In the genomic region with DNA sequence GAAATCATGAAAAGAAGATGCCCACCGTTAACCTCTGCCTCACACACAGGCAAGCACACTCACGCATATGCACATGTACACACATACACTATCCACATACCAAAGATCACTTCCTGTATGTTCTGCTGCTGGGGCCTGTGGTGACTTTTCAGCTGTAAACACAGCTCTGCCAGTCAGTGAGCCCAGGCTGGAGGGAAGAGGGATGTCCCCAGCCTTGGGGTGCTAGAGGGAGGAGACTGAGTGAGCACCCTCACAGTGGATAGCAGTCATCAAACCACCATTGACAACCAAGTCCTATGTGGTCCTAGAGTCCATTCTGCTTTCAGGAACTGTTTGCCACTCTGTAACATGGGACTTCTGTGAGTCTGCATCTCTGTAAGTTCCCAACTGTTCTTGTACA, we compare ENCODE assay signal across 17 mouse cellular contexts. TPM values are rescaled to one million over a fixed set of nuclear protein-coding genes. Genes with fewer than 3 reads are reported as not detected.
A peak's percentile ranks its signal among the peaks of the same experiment; 100 is the strongest.
DNase-seq lines count a peak whose midpoint lies in the region; ATAC-seq lines count a peak whose summit lies in the region.
"Had no signal": no experiment of that assay in that cellular context is flagged by ENCODE, and none has a peak within 500 bp of the region (broad histone marks: within the 10 kb centered on the region; RNA-seq: fewer than 3 reads in every experiment).

No protein-coding gene starts in this region.

- H3K9ac ChIP-seq in forebrain, embryonic 16.5 days (replicated peaks; ENCODE audit: low read depth, low read length) = no peak overlapping the region
- no peak overlapping the region for H3K9ac ChIP-seq in kidney, embryonic 16.5 days (replicated peaks; ENCODE audit: low read length)
- H3K9ac ChIP-seq in limb, embryonic 15.5 days = no peak overlapping the region
- H3K9ac ChIP-seq: limb, embryonic 13.5 days had no signal

- peak overlapping the region; percentile 48 for H3K27ac ChIP-seq in forebrain, embryonic 10.5 days
- H3K27ac ChIP-seq in forebrain, embryonic 16.5 days (ENCODE audit: low read length) = no peak overlapping the region
- peak overlapping the region; percentile 51 for H3K27ac ChIP-seq in kidney, embryonic 16.5 days (ENCODE audit: low read length)
- peak overlapping the region; percentile 2 for H3K27ac ChIP-seq in limb, embryonic 15.5 days
- H3K27ac ChIP-seq: layer of hippocampus, adult 2 months; limb, embryonic 13.5 days had no signal

- H3K4me1 ChIP-seq in forebrain, embryonic 10.5 days = peaks cover 28% of the 10 kb centered on the region
- H3K4me1 ChIP-seq in forebrain, embryonic 16.5 days (replicated peaks; ENCODE audit: control insufficient read depth, insufficient read depth, low read length) = peaks cover 13% of the 10 kb centered on the region
- peaks cover 10% of the 10 kb centered on the region for H3K4me1 ChIP-seq in kidney, embryonic 16.5 days (ENCODE audit: insufficient read depth, low read length)
- H3K4me1 ChIP-seq in limb, embryonic 15.5 days = peaks cover 4% of the 10 kb centered on the region

- H3K36me3 ChIP-seq in forebrain, embryonic 10.5 days (replicated peaks) = no peaks in the 10 kb centered on the region
- H3K36me3 ChIP-seq in forebrain, embryonic 16.5 days (ENCODE audit: control insufficient read depth, insufficient read depth) = no peaks in the 10 kb centered on the region
- H3K36me3 ChIP-seq in kidney, embryonic 16.5 days (ENCODE audit: insufficient read depth, low read length) = no peaks in the 10 kb centered on the region
- H3K36me3 ChIP-seq in limb, embryonic 15.5 days = no peaks in the 10 kb centered on the region
- H3K36me3 ChIP-seq: limb, embryonic 13.5 days had no signal

- no peak overlapping the region for H3K4me3 ChIP-seq in forebrain, embryonic 10.5 days
- H3K4me3 ChIP-seq in forebrain, embryonic 16.5 days (replicated peaks; ENCODE audit: low read length) = no peak overlapping the region
- H3K4me3 ChIP-seq in kidney, embryonic 16.5 days (ENCODE audit: low read length) = no peak overlapping the region
- H3K4me3 ChIP-seq in limb, embryonic 15.5 days = no peak overlapping the region
- H3K4me3 ChIP-seq: layer of hippocampus, adult 2 months; limb, embryonic 13.5 days had no signal

- H3K9me3 ChIP-seq in forebrain, embryonic 10.5 days = no peaks in the 10 kb centered on the region
- H3K9me3 ChIP-seq in forebrain, embryonic 16.5 days (ENCODE audit: control insufficient read depth, low read length) = no peaks in the 10 kb centered on the region
- no peaks in the 10 kb centered on the region for H3K9me3 ChIP-seq in kidney, embryonic 16.5 days (ENCODE audit: low read length)
- no peaks in the 10 kb centered on the region for H3K9me3 ChIP-seq in limb, embryonic 15.5 days
- H3K9me3 ChIP-seq: limb, embryonic 13.5 days had no signal

- H3K4me2 ChIP-seq in forebrain, embryonic 16.5 days (ENCODE audit: low read length) = no peak overlapping the region
- no peak overlapping the region for H3K4me2 ChIP-seq in kidney, embryonic 16.5 days (replicated peaks; ENCODE audit: low read depth, low read length)
- H3K4me2 ChIP-seq in limb, embryonic 15.5 days = no peak overlapping the region
- H3K4me2 ChIP-seq: limb, embryonic 13.5 days; midbrain, embryonic 11.5 days had no signal

- no peak for ATAC-seq in forebrain, embryonic 16.5 days
- ATAC-seq in kidney, embryonic 16.5 days (ENCODE audit: low FRiP score, low TSS enrichment) = no peak
- ATAC-seq in limb, embryonic 15.5 days (ENCODE audit: insufficient number of reproducible peaks, low FRiP score, low TSS enrichment, low read depth) = no peak
- no peak for ATAC-seq in cerebellum, adult (ENCODE audit: insufficient number of reproducible peaks, low FRiP score, low TSS enrichment)
- ATAC-seq: Patski had no signal

- H3K27me3 ChIP-seq in forebrain, embryonic 10.5 days (ENCODE audit: poor library complexity, severe bottlenecking) = no peaks in the 10 kb centered on the region
- H3K27me3 ChIP-seq in forebrain, embryonic 16.5 days (replicated peaks; ENCODE audit: control insufficient read depth, insufficient read depth, low read length) = no peaks in the 10 kb centered on the region
- H3K27me3 ChIP-seq in kidney, embryonic 16.5 days (ENCODE audit: insufficient read depth, low read length) = no peaks in the 10 kb centered on the region
- H3K27me3 ChIP-seq in limb, embryonic 15.5 days = no peaks in the 10 kb centered on the region
- H3K27me3 ChIP-seq: limb, embryonic 13.5 days; Patski had no signal

- WGBS in forebrain, embryonic 10.5 days = 78% methylated on average over 2 of the region's 2 CpGs
- WGBS in forebrain, embryonic 16.5 days = 89% methylated on average over 2 of the region's 2 CpGs
- WGBS in kidney, embryonic 16.5 days = 72% methylated on average over 2 of the region's 2 CpGs
- 69% methylated on average over 2 of the region's 2 CpGs for WGBS in limb, embryonic 15.5 days

- DNase-seq in forebrain, embryonic 10.5 days (ENCODE audit: extremely low spot score, low spot score) = no peak
- DNase-seq in kidney, postnatal 4 days = no peak
- peak; percentile 39 to 47 for DNase-seq in CD8-positive naive resting alpha-beta T cell, adult 2 months (ENCODE audit: low read depth in 2 of 2, low spot score in 2 of 2)
- DNase-seq in gastrocnemius, postnatal 25 days = no peak
- DNase-seq: cerebellum, postnatal 10 days; right cerebral cortex, postnatal 4 days had no signal

RNA-seq across cellular contexts. Expression of a gene that starts 2.9 kb away (rescaled TPM):
- polyA plus RNA-seq in forebrain, embryonic 10.5 days (2016; fragmentation: Nextera tagmentation; extraction: Ambion mirVana) = 634 and 649 TPM in 2 replicates
- polyA plus RNA-seq in forebrain, embryonic 16.5 days (2015; fragmentation: Nextera tagmentation; extraction: Ambion mirVana) = 214 and 253 TPM in 2 replicates
- polyA plus RNA-seq in kidney, embryonic 16.5 days (2015; fragmentation: Nextera tagmentation; extraction: Ambion mirVana) = 828 and 869 TPM in 2 replicates
- 665 and 704 TPM in 2 replicates for polyA plus RNA-seq in limb, embryonic 15.5 days (2015; fragmentation: Nextera tagmentation; extraction: Ambion mirVana)
- total RNA-seq in gastrocnemius, postnatal 25 days (2021) = 10 to 100 TPM; 41.3 to 53.8 TPM

RNA-seq across cellular contexts. Expression of a gene that starts 25.1 kb away (rescaled TPM):
- polyA plus RNA-seq in forebrain, embryonic 10.5 days (2016; fragmentation: Nextera tagmentation; extraction: Ambion mirVana) = not detected in 2 replicates
- polyA plus RNA-seq in forebrain, embryonic 16.5 days (2015; fragmentation: Nextera tagmentation; extraction: Ambion mirVana) = not detected in 2 replicates
- not detected in 2 replicates for polyA plus RNA-seq in kidney, embryonic 16.5 days (2015; fragmentation: Nextera tagmentation; extraction: Ambion mirVana)
- 0.01 and 0.09 TPM in 2 replicates for polyA plus RNA-seq in limb, embryonic 15.5 days (2015; fragmentation: Nextera tagmentation; extraction: Ambion mirVana)
- total RNA-seq in gastrocnemius, postnatal 25 days (2021) = not detected
- total RNA-seq: adrenal gland, postnatal 25 days; hematopoietic stem cell, adult 5-6 weeks; layer of hippocampus, adult 2 months had no signal
- polyA plus RNA-seq: forebrain, embryonic 11.5 days; limb, embryonic 13.5 days; midbrain, embryonic 11.5 days had no signal

RNA-seq across cellular contexts. Expression of a gene that starts 29.1 kb away (rescaled TPM):
- 138 and 144 TPM in 2 replicates for polyA plus RNA-seq in forebrain, embryonic 10.5 days (2016; fragmentation: Nextera tagmentation; extraction: Ambion mirVana)
- 105 and 121 TPM in 2 replicates for polyA plus RNA-seq in forebrain, embryonic 16.5 days (2015; fragmentation: Nextera tagmentation; extraction: Ambion mirVana)
- polyA plus RNA-seq in kidney, embryonic 16.5 days (2015; fragmentation: Nextera tagmentation; extraction: Ambion mirVana) = 141 and 143 TPM in 2 replicates
- polyA plus RNA-seq in limb, embryonic 15.5 days (2015; fragmentation: Nextera tagmentation; extraction: Ambion mirVana) = 110 and 133 TPM in 2 replicates
- total RNA-seq in gastrocnemius, postnatal 25 days (2021) = 10 to 100 TPM in 1 of 2 experiments, 1 to 10 TPM in 1; 9.7 to 11.4 TPM

RNA-seq across cellular contexts. Expression of a gene that starts 48.9 kb away (rescaled TPM):
- 0.06 TPM in 1 of 2 replicates, not detected in the other for polyA plus RNA-seq in forebrain, embryonic 10.5 days (2016; fragmentation: Nextera tagmentation; extraction: Ambion mirVana)
- not detected in 2 replicates for polyA plus RNA-seq in forebrain, embryonic 16.5 days (2015; fragmentation: Nextera tagmentation; extraction: Ambion mirVana)
- polyA plus RNA-seq in kidney, embryonic 16.5 days (2015; fragmentation: Nextera tagmentation; extraction: Ambion mirVana) = 0.04 TPM in 1 of 2 replicates, not detected in the other
- 0.04 TPM in 1 of 2 replicates, not detected in the other for polyA plus RNA-seq in limb, embryonic 15.5 days (2015; fragmentation: Nextera tagmentation; extraction: Ambion mirVana)
- not detected for total RNA-seq in gastrocnemius, postnatal 25 days (2021)
- total RNA-seq: adrenal gland, postnatal 25 days; hematopoietic stem cell, adult 5-6 weeks; layer of hippocampus, adult 2 months had no signal
- polyA plus RNA-seq: forebrain, embryonic 11.5 days; limb, embryonic 13.5 days; midbrain, embryonic 11.5 days had no signal

RNA-seq across cellular contexts. Expression of a gene that starts 57.5 kb away (rescaled TPM):
- polyA plus RNA-seq in forebrain, embryonic 10.5 days (2016; fragmentation: Nextera tagmentation; extraction: Ambion mirVana) = 0.07 TPM in 1 of 2 replicates, not detected in the other
- polyA plus RNA-seq in forebrain, embryonic 16.5 days (2015; fragmentation: Nextera tagmentation; extraction: Ambion mirVana) = not detected in 2 replicates
- polyA plus RNA-seq in kidney, embryonic 16.5 days (2015; fragmentation: Nextera tagmentation; extraction: Ambion mirVana) = not detected in 2 replicates
- polyA plus RNA-seq in limb, embryonic 15.5 days (2015; fragmentation: Nextera tagmentation; extraction: Ambion mirVana) = not detected in 2 replicates
- not detected for total RNA-seq in gastrocnemius, postnatal 25 days (2021)
- total RNA-seq: adrenal gland, postnatal 25 days had no signal
- polyA plus RNA-seq: forebrain, embryonic 11.5 days; limb, embryonic 13.5 days; midbrain, embryonic 11.5 days had no signal

Comparison
In these comparisons a context has a peak if more than half of its experiments do, and no peak if none do; other contexts are left out.
1. DNase-seq: peak in CD8-positive naive resting alpha-beta T cell, adult 2 months (2 of 2); none in forebrain, embryonic 10.5 days (single experiment), kidney, postnatal 4 days (0 of 2) and gastrocnemius, postnatal 25 days (single experiment).